Mouse (Mus musculus) megakaryocyte, embryonic 14.5 days (primary cell): ENCODE measurements at regions not wholly inside any gene's neighbourhood (a gene's known extent, or its start where the extent isn't known, plus 50 kb on each side); places are given as distances from the start of the nearest gene placed in this dataset.

Source experiments
- H3K27me3 ChIP-seq: replicated peaks from 2 replicates; pipeline ENCODE3; 2012; ENCODE audit warnings: inconsistent platforms
- H3K36me3 ChIP-seq: replicated peaks from 2 replicates; pipeline ENCODE3; 2012; ENCODE audit warnings: low read length, inconsistent platforms, mixed read lengths
- H3K4me1 ChIP-seq: 2 replicates; pipeline ENCODE4 v1.6.1; 2012; ENCODE audit warnings: inconsistent platforms
- H3K4me3 ChIP-seq: replicated peaks from 2 replicates; pipeline ENCODE3; 2012; ENCODE audit warnings: moderate library complexity, mild to moderate bottlenecking, inconsistent platforms
- H3K9me3 ChIP-seq: 2 replicates; pipeline ENCODE4 v1.6.1; 2012; ENCODE audit warnings: inconsistent platforms
- FLI1 ChIP-seq: IDR thresholded peaks from 2 replicates; pipeline ENCODE4 v1.6.1; 2012; ENCODE audit warnings: low read length, inconsistent platforms, mixed read lengths
- GATA1 ChIP-seq: IDR thresholded peaks from 3 replicates; pipeline ENCODE4 v1.6.1; 2012; ENCODE audit warnings: mixed read lengths, low read length, inconsistent platforms, borderline replicate concordance

GRCm38 (mm10) chr8:46898697-46899445, 87.8 kb upstream of the Enpp6 start:
- Histone ChIP-seq H3K9me3 (0 out of 2 replicates have a peak, but pooled peaks cover 3% of the 10 kb centered on the region), H3K36me3 (no peaks in the 10 kb centered on the region), H3K4me3 (no peak overlapping the region), H3K27me3 (peaks cover 5% of the 10 kb centered on the region), H3K4me1 (peaks cover 22% of the 10 kb centered on the region)
- no peak for TF ChIP-seq GATA1
- TF ChIP-seq FLI1, result no peak

DNA sequence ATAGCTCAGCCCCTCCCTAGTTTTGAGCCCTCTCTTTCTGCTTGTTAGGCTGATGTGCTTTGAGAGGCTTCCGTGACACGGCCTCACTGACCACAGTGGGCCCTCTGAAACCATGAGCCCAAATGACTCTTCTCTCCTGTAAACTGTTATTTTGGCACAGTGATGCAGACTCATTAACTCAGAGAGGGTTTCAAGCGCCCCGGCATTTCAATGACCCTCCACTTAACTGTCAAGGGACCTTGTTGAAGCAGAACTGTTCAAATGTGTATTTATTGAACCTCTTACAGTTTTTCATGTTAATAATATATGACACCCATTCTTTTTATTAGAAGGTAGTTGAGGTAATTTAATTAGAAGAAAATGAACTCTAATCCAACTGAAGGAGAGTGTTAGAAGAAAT, 85.9 kb upstream of the Enpp6 start:
- peaks cover 19% of the 10 kb centered on the region for H3K4me1 ChIP-seq
- peaks cover 5% of the 10 kb centered on the region for H3K27me3 ChIP-seq
- TF ChIP-seq FLI1 (no peak), GATA1 (no peak)
- H3K9me3 ChIP-seq, result 0 out of 2 replicates have a peak, but pooled peaks cover 3% of the 10 kb centered on the region
- H3K4me3 ChIP-seq, result no peak overlapping the region
- H3K36me3 ChIP-seq, result no peaks in the 10 kb centered on the region

GRCm38 (mm10) chr8:46904731-46905130, 82.0 kb upstream of the Enpp6 start:
- H3K36me3 ChIP-seq, result no peaks in the 10 kb centered on the region
- TF ChIP-seq GATA1 (no peak), FLI1 (no peak)
- peaks cover 4% of the 10 kb centered on the region for H3K27me3 ChIP-seq
- 0 out of 2 replicates have a peak, but pooled peaks cover 3% of the 10 kb centered on the region for H3K9me3 ChIP-seq
- H3K4me1 ChIP-seq, result peaks cover 6% of the 10 kb centered on the region; the same call in 1 of the 2 replicates
- H3K4me3 ChIP-seq, result no peak overlapping the region

- no peaks in the 10 kb centered on the region for H3K36me3 ChIP-seq
- H3K9me3 ChIP-seq, result no peaks in the 10 kb centered on the region
- peaks cover 6% of the 10 kb centered on the region; the same call in 1 of the 2 replicates for H3K4me1 ChIP-seq
- H3K4me3 ChIP-seq, result no peak overlapping the region
- TF ChIP-seq GATA1 (no peak), FLI1 (no peak)
- H3K27me3 ChIP-seq, result no peaks in the 10 kb centered on the region
Measured at GRCm38 (mm10) chr8:46907390-46907789, 79.3 kb upstream of the Enpp6 start.

- H3K27me3 ChIP-seq, result no peaks in the 10 kb centered on the region
- no peaks in the 10 kb centered on the region for H3K36me3 ChIP-seq
- peaks cover 6% of the 10 kb centered on the region; the same call in 1 of the 2 replicates for H3K4me1 ChIP-seq
- H3K4me3 ChIP-seq, result no peak overlapping the region
- TF ChIP-seq FLI1, result no peak
- no peak for TF ChIP-seq GATA1
- H3K9me3 ChIP-seq, result no peaks in the 10 kb centered on the region
Measured at GRCm38 (mm10) chr8:46908186-46908585, 78.5 kb upstream of the Enpp6 start.

GRCm38 (mm10) chr8:46913956-46914355, 72.7 kb upstream of the Enpp6 start:
- Histone ChIP-seq H3K36me3 (peaks cover 3% of the 10 kb centered on the region), H3K4me1 (peaks cover 30% of the 10 kb centered on the region), H3K27me3 (peaks cover 11% of the 10 kb centered on the region), H3K4me3 (no peak overlapping the region), H3K9me3 (no peaks in the 10 kb centered on the region)
- TF ChIP-seq FLI1, result no peak
- TF ChIP-seq GATA1, result no peak

- H3K4me3 ChIP-seq, result peak overlapping the region; percentile 44
- peaks cover 77% of the 10 kb centered on the region for H3K4me1 ChIP-seq
- H3K36me3 ChIP-seq, result peaks cover 3% of the 10 kb centered on the region
- peaks cover 13% of the 10 kb centered on the region for H3K27me3 ChIP-seq
- no peaks in the 10 kb centered on the region for H3K9me3 ChIP-seq
- TF ChIP-seq FLI1, result no peak
- no peak for TF ChIP-seq GATA1
Measured at GRCm38 (mm10) chr8:46920071-46920470, 66.6 kb upstream of the Enpp6 start.

DNA sequence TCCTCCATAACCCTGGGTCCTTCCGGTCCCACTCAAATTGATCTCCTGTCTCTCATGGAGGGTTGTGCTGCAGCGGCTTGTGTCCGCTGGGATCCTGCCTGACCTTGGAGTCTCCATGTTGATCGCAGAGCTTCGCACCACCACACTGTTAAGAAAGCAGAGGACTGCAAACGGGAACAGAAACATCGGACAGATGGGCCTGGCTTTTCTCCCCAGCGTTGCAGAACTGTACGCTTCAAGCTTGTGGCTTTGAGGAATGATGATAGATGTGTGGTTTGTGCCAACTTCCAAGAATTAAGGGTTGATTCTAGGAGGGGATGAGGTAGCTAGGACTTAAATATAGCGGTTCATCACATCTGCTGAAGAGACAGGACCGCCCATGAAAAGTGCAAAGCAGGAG, 65.6 kb upstream of the Enpp6 start:
- H3K36me3 ChIP-seq, result peaks cover 3% of the 10 kb centered on the region
- H3K9me3 ChIP-seq, result no peaks in the 10 kb centered on the region
- H3K27me3 ChIP-seq, result peaks cover 11% of the 10 kb centered on the region
- TF ChIP-seq GATA1 (no peak), FLI1 (no peak)
- H3K4me1 ChIP-seq, result peaks cover 80% of the 10 kb centered on the region
- peak overlapping the region; percentile 44 for H3K4me3 ChIP-seq

GRCm38 (mm10) chr8:46921585-46921984, 65.1 kb upstream of the Enpp6 start:
- H3K27me3 ChIP-seq, result peaks cover 8% of the 10 kb centered on the region
- peaks cover 3% of the 10 kb centered on the region for H3K36me3 ChIP-seq
- H3K4me3 ChIP-seq, result no peak overlapping the region
- TF ChIP-seq FLI1 (no peak), GATA1 (no peak)
- no peaks in the 10 kb centered on the region for H3K9me3 ChIP-seq
- peaks cover 80% of the 10 kb centered on the region for H3K4me1 ChIP-seq

DNA sequence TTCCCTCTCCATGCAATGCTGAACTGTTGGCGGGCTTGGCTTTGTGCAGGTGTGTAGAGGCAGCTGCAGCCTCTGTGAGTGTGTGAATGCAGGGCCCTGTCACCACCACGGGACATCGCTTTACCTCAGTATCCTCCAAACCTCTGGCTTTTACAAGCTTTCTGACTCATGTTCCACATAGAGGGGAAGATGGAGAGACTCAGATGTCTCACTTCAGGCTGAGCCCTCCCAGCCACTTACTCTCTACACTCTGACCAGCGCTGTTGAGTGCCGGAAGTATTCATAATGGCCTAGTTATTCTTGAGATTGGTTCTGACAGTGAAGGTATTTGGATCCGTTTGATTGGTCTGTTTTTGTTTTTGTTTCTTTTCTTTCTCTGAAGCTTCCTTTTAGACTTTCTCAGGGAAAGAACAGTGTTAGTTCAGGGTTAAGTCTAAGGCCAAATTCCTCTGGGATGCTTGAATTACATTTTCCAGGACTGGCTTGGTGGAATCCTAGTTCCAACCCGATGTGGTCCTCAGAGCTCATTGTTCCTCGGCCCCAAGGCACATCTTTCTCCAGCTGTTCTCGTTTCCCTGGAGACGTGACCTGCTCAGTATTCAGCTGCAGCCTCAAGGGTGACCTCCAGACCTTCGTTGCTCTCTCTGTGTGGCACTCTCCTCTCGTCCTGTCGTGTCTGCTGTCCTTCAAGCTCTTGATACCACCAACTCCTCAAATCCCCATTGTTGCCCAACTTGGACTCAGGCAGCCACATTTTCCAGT, 61.7 kb upstream of the Enpp6 start:
- Histone ChIP-seq H3K36me3 (no peaks in the 10 kb centered on the region), H3K4me3 (no peak overlapping the region), H3K27me3 (peaks cover 4% of the 10 kb centered on the region), H3K4me1 (peaks cover 73% of the 10 kb centered on the region), H3K9me3 (no peaks in the 10 kb centered on the region)
- no peak for TF ChIP-seq GATA1
- TF ChIP-seq FLI1, result no peak
